Mouse (Mus musculus): ENCODE data around the gene Dnajb3. TPM values are rescaled to one million over a fixed set of nuclear protein-coding genes. Genes with fewer than 3 reads are reported as not detected.
"Not testable (repeated sequence)": the region's sequence is repeated elsewhere in the genome, so short reads cannot be mapped to it uniquely, and the experiment has no call there.

Gene Dnajb3
- polyA plus RNA-seq, 1 experiment = not detected

GRCm38 (mm10) chr1:88228121-88228520, 22.5 kb upstream of the Dnajb3 start:
- Histone ChIP-seq H3K4me1 (ENCODE audit: control insufficient read depth, insufficient read depth, low read length) (no peaks in the 10 kb centered on the region), H3K27ac (ENCODE audit: insufficient read depth, low read depth, low read length) (no peak overlapping the region), H3K4me3 (ENCODE audit: insufficient read depth, low read depth, low read length) (no peak overlapping the region)
- TF ChIP-seq POLR2A (IDR thresholded peaks at IDR 0.05; ENCODE audit: insufficient read depth, low read depth, low read length) = no peak
- TF ChIP-seq CTCF (IDR thresholded peaks at IDR 0.05; ENCODE audit: insufficient read depth, low read depth, low read length) = no peak
- 74% methylated on average over 7 of the region's 7 CpGs for WGBS

GRCm38 (mm10) chr1:88227482-88227881, 21.9 kb upstream of the Dnajb3 start:
- no peak for TF ChIP-seq CTCF (IDR thresholded peaks at IDR 0.05; ENCODE audit: insufficient read depth, low read depth, low read length)
- TF ChIP-seq POLR2A (IDR thresholded peaks at IDR 0.05; ENCODE audit: insufficient read depth, low read depth, low read length) = no peak
- Histone ChIP-seq H3K27ac (ENCODE audit: insufficient read depth, low read depth, low read length) (no peak overlapping the region), H3K4me1 (ENCODE audit: control insufficient read depth, insufficient read depth, low read length) (no peaks in the 10 kb centered on the region), H3K4me3 (ENCODE audit: insufficient read depth, low read depth, low read length) (no peak overlapping the region)
- 63% methylated on average over 2 of the region's 2 CpGs for WGBS

DNA sequence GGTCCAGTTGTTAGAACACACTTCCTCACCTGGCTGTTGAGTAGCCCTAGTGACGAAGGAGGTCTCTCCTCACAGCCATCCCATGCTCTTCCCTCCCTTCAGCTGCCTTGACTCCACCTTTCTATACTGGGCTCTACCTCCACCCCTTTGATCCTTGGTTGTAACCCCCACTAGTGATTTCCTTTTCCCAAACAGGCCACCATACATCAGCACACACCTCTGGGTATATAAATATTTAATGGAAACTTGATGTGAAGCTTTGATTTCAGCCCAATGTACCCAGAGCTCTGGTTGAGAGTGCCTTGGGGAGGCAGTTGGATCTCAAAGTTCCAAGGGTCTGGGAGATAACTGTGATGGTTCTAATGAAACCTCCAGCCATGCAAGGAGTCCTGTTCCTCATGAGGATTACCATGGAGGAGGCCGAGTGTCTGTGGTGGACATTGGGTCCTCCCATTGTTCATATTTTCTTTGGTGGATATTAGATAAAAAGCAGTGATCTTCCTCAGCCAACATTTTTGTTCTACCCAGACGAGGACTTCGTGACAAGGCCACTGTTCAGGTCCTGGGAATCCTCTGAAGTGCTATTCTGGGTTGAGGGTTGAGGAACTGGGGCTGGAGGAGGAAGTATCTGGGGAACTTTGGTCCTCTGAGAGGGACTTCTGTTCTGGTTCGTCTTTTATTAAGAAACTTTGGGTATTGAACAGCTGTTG, 21.2 kb upstream of the Dnajb3 start, which contains the start of gene Mroh2a:
TSS of gene Mroh2a (plus strand) at position 317 of the 710 bp plus-strand sequence.
- Histone ChIP-seq H3K4me1 (ENCODE audit: control insufficient read depth, insufficient read depth, low read length) (no peaks in the 10 kb centered on the region), H3K4me3 (ENCODE audit: insufficient read depth, low read depth, low read length) (no peak within 1 kb of the TSS), H3K27ac (ENCODE audit: insufficient read depth, low read depth, low read length) (no peak within 1 kb of the TSS)
- no peak for TF ChIP-seq CTCF (IDR thresholded peaks at IDR 0.05; ENCODE audit: insufficient read depth, low read depth, low read length)
- 50% methylated on average over 5 of the region's 5 CpGs for WGBS

DNA sequence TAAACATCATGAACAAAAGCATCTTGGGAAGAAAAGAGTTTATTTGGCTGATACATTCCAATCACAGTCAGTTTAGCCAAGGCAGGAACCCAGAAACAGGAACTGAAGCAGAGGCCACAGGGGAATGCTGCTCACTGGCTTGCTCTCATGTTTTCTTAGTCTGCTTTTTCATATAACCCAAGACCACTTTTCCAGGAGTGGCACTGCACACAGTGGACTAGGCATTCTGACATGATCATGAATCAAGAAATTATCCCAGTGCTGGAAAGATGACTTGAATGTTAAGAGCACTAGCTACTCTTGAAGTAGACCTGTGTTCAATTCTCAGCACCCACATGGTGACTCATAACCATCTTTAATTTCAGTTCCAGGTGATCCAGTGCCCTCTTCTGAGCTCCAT, 20.2 kb upstream of the Dnajb3 start:
- Histone ChIP-seq H3K27ac (ENCODE audit: insufficient read depth, low read depth, low read length) (no peak overlapping the region), H3K4me1 (ENCODE audit: control insufficient read depth, insufficient read depth, low read length) (no peaks in the 10 kb centered on the region), H3K4me3 (ENCODE audit: insufficient read depth, low read depth, low read length) (no peak overlapping the region)
- no peak for TF ChIP-seq POLR2A (IDR thresholded peaks at IDR 0.05; ENCODE audit: insufficient read depth, low read depth, low read length)
- no peak for TF ChIP-seq CTCF (IDR thresholded peaks at IDR 0.05; ENCODE audit: insufficient read depth, low read depth, low read length)

DNA sequence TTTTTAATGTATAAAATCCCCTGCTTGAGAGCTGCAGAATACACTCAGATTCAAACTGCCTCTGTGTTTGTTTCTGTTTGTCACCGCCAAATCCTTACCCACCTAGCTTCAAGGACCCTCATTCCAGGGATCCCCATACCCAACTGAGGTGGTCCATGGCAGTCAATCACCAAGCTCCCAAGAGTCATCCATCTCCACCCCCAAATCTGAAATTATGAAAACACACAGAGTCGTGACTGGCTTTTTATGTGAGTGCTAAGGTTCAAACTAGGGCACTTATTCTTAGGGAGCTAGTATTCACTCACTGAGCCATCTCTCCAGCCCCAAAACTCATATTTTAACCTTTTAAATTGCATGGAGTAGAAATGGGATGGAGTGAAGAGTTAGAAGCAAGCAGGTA, 19.7 kb upstream of the Dnajb3 start:
- H3K4me1 ChIP-seq (ENCODE audit: control insufficient read depth, insufficient read depth, low read length); H3K27ac ChIP-seq (ENCODE audit: insufficient read depth, low read depth, low read length); H3K4me3 ChIP-seq (ENCODE audit: insufficient read depth, low read depth, low read length): not testable (repeated sequence)
- 38% methylated on average over 2 of the region's 2 CpGs for WGBS

GRCm38 (mm10) chr1:88224029-88224776, 18.6 kb upstream of the Dnajb3 start:
- TF ChIP-seq CTCF (IDR thresholded peaks at IDR 0.05; ENCODE audit: insufficient read depth, low read depth, low read length) (no peak), POLR2A (IDR thresholded peaks at IDR 0.05; ENCODE audit: insufficient read depth, low read depth, low read length) (no peak)
- Histone ChIP-seq H3K4me3 (ENCODE audit: insufficient read depth, low read depth, low read length) (no peak overlapping the region), H3K4me1 (ENCODE audit: control insufficient read depth, insufficient read depth, low read length) (no peaks in the 10 kb centered on the region), H3K27ac (ENCODE audit: insufficient read depth, low read depth, low read length) (no peak overlapping the region)
- WGBS = 66% methylated on average over 2 of the region's 2 CpGs

GRCm38 (mm10) chr1:88223591-88223990, 18.0 kb upstream of the Dnajb3 start:
- TF ChIP-seq CTCF (IDR thresholded peaks at IDR 0.05; ENCODE audit: insufficient read depth, low read depth, low read length) (no peak), POLR2A (IDR thresholded peaks at IDR 0.05; ENCODE audit: insufficient read depth, low read depth, low read length) (no peak)
- 45% methylated on average over 1 of the region's 1 CpGs for WGBS
- Histone ChIP-seq H3K4me3 (ENCODE audit: insufficient read depth, low read depth, low read length) (no peak overlapping the region), H3K4me1 (ENCODE audit: control insufficient read depth, insufficient read depth, low read length) (no peaks in the 10 kb centered on the region), H3K27ac (ENCODE audit: insufficient read depth, low read depth, low read length) (no peak overlapping the region)

DNA sequence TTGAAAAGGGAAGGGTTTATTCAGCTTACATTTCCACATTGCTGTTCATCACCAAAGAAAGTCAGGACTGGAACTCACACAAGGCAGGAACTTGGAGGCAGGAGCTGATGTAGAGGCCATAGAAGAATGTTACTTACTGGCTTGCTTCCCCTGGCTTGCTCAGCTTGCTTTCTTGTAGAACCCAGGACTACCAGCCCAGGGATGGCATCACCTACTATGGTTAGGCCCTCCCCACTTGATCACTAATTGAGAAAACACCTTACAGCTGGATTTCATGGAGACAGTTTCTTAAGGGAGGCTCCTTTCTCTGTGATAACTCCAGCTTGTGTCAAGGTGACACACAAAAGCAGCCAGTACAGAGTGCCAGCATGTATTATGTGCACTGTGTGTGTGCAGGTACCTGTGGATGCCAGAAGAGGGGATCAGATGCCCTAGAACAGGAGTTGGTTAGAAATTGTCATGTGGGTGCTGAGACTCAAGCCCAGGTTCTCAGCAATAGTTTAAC, 17.5 kb upstream of the Dnajb3 start:
- H3K27ac ChIP-seq (ENCODE audit: insufficient read depth, low read depth, low read length); H3K4me1 ChIP-seq (ENCODE audit: control insufficient read depth, insufficient read depth, low read length); H3K4me3 ChIP-seq (ENCODE audit: insufficient read depth, low read depth, low read length): not testable (repeated sequence)

GRCm38 (mm10) chr1:88222216-88222615, 16.6 kb upstream of the Dnajb3 start:
- no peaks in the 10 kb centered on the region for H3K4me1 ChIP-seq (ENCODE audit: control insufficient read depth, insufficient read depth, low read length)
- TF ChIP-seq POLR2A (IDR thresholded peaks at IDR 0.05; ENCODE audit: insufficient read depth, low read depth, low read length) (no peak), CTCF (IDR thresholded peaks at IDR 0.05; ENCODE audit: insufficient read depth, low read depth, low read length) (no peak)
- WGBS = 45% methylated on average over 2 of the region's 2 CpGs

More at GRCm38 (mm10) chr1:88222216-88222615, 16.6 kb upstream of the Dnajb3 start:
- H3K4me3 ChIP-seq (ENCODE audit: insufficient read depth, low read depth, low read length) = no peak overlapping the region
- no peak overlapping the region for H3K27ac ChIP-seq (ENCODE audit: insufficient read depth, low read depth, low read length)
